Mouse (Mus musculus) ovary, adult 18-20 months (tissue): ENCODE data around the gene Olfr1309.
"Not testable (repeated sequence)": the region's sequence is repeated elsewhere in the genome, so short reads cannot be mapped to it uniquely, and the experiment has no call there.

Experiments used
- DNase-seq: peaks from one replicate; pipeline ENCODE4 v3.0.0; 2022; ENCODE audit warnings: low spot score, mixed read lengths

Olfr1309 gene

DNA sequence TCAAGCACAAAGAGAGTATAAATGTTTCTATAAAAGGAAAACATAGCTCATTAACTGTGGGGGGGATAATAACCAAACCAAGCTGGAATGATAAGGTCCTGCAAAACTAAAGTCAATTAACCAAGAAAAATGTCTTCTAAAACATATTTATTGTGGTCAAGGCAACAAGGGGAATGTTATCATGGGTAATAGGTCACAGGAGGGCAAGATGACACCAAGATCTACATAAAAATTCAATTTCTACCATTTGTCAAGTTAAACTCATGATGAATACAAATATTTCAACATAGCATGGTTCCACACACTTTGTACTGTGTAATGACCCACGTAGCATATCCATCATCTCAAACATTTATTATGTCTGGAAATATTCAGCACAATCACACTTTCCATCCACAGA, at the start of gene Olfr1309:
TSS of gene Olfr1309 (minus strand) at position 101 of the 400 bp plus-strand sequence.
- DNase-seq: no peak

DNA sequence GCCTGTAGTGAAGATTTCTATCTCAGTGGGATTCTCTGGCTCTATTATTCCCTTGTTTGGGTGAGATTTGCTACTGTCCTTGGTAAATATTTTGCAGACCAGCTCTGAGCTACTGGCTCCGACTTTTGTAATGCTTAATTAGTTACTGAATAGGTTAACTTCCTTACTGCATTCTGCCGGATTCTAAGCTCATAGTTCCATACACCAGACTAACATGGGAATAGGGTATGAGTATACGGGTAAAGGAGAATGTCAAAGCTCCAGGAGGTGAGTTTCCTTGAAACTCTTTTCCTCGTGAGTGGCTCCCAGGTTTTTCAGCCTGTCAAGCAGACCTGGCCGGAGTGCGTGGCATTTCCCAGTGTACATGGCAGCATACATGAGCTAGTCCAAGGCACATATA, 36.9 kb upstream of the Olfr1309 start:
- not testable (repeated sequence) for DNase-seq

DNA sequence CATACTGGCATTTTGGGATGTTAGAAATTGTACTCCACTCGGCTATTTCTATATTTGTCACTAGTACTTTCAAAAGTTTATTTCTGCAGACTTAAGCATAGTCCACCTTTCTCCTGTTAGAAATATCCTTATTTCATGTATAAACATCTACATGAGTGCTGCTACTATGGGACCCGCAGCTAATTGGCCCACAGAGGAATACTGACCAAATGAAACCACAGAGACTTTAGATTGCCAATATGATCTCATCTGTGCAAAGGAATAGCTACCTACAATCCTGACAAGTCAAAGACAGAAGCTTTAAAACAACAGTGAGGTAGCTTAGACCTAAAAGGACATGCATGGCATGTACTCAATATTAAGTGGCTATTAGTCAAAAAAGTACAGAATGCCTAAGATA, 34.2 kb upstream of the Olfr1309 start, which contains the start of gene Olfr1311:
TSS of gene Olfr1311 (minus strand) at position 101 of the 400 bp plus-strand sequence.
- no peak for DNase-seq

DNA sequence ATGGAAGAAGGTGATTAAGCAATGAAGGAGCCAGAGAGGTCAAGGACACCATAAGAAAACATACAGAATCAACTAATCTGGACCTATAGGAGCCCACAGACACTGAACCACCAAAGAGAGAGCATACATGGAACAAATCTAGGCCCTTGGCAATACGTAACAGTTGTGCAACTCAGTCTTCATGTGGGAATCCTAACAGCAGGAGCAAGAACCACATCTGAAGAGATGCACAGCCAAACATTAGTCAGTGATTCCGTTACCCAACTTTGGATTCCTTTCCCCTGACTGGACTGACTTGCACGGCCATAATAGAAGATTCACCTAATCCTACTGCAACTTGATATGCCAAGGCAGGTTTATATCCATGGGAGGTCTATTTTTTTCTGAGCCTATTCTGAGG, 24.8 kb upstream of the Olfr1309 start:
- DNase-seq: no peak

DNA sequence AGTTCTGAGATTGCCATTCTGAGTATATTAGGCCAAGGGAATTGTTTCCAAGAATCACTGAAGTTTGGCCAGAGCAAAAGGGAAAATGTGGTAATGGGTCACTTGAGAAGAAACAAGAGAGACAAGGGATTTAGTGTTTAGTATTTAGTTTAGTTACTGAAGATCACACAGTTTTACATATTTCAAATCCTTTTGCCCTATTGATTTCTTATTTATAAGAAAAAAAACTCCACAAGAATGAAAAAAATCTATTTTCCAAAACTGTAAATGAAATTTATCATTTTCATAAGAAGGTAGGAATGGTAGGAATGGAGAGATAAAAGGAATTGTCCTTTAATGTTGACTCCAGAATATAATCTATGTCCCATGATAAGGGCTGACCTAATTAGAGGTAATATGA, 22.5 kb upstream of the Olfr1309 start, which contains the start of gene Olfr1310:
TSS of gene Olfr1310 (minus strand) at position 101 of the 400 bp plus-strand sequence.
- no peak for DNase-seq

DNA sequence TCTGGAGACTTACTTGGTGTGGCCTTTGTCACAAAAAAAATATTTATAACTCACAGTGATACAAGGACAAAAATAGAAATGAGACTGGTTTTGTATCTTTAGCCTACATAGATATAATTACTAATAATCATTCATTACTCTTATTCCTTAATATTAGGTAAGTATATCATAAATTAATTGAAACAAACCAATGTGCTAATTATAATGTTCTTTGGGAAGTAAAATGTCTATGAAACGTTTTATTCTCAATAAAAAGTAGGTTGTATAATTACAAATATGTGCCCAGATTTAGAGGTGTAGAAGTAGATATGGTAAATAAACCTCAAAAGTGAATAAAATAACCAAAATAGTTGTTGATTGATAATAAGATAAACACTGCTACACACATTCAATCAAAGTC, 25.2 kb downstream of the Olfr1309 start, which contains the start of gene Olfr1308:
TSS of gene Olfr1308 (minus strand) at position 101 of the 400 bp plus-strand sequence.
- no peak for DNase-seq

DNA sequence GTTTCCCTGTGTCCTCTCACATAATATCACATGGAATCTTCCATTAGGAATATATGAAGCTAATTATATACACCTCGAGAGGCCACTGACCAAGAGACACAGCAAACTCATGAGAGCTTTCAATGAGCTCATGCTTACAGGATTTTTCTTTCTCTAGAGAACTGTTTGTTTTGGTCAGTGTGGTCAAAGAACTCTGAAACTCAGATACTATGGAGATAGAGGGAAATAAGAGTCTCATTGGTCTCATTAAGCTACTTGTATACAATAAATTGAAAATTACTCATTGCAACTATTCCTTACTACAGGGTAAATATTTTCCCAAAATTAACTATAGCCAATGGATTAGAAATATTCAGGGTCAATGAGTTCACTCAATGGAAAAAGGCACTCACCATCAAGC, 40.7 kb downstream of the Olfr1309 start, which contains the start of gene Olfr1307:
TSS of gene Olfr1307 (minus strand) at position 101 of the 400 bp plus-strand sequence.
- no peak for DNase-seq
